Mouse (Mus musculus) kidney, postnatal 25 days (tissue): ENCODE data around the gene Col24a1.

ENCODE experiments used
- DNase-seq, 2 experiments: peaks; one replicate each; pipeline ENCODE4 v3.0.0; 2021; ENCODE audit warnings: mixed read lengths in 2 of 2

Gene Col24a1

DNA sequence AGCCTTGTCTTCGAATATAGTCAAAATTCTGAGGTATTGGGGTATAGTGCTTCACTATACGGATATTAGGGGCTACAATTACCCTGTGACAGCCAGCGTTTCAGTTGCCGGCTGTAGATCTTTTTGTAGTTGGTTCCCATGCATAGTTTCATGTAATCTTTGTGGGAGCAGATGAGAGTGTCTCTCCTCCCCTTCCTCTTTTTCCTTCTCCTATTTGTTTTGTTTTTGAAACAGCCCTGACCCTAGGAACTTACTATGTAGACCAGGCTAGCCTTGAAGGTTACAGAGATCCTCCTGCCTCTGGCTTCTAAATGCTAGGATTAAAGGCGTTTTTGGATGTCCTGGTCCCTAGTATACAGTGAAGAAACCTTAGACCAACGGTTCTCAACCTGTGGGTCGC is 283.1 kb downstream of the Col24a1 start:
- DNase-seq: no peak

DNA sequence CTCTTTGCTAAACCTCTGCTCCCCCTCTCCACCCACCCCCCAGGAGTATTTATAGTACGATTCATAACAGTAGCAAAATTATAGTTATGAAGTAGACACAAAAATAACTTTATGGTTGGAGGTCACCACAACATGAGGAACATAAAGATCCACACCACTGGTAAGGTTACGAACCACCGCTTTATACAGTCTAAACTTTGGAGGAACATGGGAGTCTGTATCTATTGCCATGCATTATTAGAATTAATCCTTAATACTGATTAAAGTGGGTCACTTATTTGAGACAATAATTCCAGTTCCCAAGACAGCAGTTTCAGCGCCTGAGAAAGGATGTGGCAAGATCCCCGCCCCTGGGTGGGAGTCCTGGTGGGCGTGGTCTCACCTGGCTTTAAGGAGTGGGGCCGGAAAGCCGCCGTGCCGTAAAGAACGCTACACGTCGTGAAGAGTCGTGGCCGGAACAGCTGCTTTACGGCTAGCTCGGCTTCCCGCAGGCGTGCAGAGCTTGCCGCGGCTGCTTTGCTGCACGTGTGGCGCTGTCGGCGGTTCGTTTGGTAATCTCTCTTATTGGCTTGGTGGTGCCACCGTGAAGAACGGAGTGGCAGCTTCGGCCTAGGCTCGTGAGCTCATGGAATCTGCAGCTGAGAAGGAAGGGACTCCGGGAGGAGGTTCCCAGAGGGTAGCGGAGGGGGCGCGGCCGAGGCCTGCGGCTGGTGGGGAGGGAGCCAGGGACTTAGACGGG is 283.6 kb downstream of the Col24a1 start, which contains the start of gene Znhit6:
Znhit6 (plus strand) TSS at position 463 of the 739 bp plus-strand sequence.
- peak; percentile 96 for DNase-seq

- no peak for DNase-seq
Measured at GRCm38 (mm10) chr3:145576482-145576822, 284.2 kb downstream of the Col24a1 start.

DNA sequence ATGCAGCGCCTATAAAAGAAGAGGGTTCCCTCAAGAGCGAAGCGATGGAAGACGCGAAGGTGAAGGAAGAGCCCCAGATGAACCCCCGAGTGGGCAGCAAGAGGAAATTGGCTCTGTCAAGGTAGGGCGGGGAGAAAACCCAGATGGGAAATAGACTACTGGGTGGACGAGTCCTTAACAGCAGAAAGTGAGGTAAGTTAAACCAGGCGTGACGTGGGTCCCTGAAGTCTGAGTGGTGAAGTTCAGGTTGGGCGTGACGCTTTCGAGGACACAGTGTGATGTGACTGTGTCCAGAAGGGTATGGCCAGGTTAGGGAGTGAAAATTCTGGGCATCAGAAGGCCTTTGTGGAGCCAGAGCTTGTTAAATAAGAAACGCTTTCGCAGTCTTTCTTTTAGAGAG is 284.6 kb downstream of the Col24a1 start:
- no peak for DNase-seq

GRCm38 (mm10) chr3:145583043-145583442 is 290.8 kb downstream of the Col24a1 start:
- peak in 1 of 2 experiments; percentile 49 for DNase-seq

DNA sequence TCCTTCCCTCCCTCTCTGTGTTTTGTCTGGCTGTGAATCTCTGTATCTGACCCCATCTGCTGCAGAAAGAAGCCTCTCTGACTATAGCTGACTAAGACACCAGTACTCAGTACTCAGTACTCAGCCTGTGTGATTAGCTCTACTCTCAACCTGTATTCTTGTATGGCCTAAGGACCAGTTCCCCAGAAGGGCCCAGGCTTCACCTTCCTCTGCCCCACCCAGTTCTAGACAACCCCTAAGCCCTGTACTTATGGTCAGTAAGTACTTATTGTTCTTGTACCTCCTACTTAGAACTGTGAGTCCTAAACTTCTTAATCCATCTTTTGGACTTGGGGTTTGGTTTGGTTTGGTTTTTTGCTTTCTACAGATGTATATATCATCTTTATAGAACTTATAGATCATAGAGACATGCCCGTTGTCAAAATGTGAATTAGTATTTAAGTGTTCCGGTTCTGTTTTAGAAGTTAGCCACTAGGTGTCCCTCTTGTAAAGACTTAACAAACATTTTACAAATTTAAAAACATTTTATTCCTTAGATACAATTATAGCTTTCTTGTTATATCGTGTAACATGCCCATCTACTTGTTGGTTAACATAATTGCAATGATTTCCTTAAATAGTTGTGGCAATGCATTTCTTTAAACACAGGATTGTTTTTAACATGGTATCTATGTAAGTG is 291.4 kb downstream of the Col24a1 start:
- no peak for DNase-seq

DNA sequence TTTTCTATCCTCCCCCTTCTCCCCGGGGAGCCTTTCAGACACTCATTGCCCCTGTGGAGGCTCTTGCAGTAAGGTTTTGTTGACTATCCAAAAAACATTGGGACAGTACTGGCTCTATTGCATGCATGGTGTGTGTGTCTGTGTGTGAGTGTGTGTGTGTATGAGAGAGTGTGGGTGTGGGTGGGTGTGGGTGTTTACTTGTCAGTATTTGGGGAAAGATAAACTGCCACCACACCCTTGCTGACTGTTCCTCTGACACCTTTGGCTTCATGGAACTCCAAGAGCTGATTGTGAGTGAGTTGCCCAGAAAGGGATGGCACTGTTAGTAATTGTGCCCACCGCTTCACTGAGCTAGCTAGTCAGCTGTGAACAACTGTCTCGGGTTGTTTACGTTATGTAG is 298.3 kb downstream of the Col24a1 start:
- no peak for DNase-seq

DNA sequence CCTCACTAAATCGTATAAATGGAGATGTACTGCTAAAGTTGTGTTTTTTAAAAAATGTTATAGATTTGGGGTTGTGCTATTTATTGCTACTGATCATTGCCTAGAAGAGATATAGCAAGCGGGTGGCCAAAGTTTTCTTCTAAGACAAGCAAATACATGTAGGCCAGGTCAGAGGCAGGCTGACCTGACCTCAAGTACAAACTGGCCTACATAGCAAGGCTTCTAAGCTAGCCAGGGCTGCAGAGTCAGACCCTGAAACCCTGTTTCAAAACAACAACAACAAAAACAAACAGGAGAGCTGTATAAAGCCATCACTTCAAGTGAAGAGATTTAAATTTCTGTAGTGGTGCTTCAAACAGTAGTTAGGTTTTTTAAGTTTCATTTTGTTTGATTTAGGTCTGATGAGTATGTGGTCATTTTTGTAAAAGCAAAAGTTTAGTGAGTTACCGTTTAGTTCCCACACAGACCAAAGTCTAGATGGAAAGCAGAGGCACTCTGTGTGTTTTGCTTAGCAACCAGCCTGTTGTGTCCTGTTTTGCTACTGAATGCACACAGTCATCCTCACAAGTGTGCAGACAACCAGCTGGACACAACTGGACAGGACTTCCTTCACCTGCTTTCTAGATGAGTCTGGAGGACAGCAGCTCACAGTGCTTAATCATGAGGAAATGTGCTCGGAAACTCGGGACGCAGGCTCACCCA is 299.7 kb downstream of the Col24a1 start:
- DNase-seq: no peak

- DNase-seq: no peak
Measured at GRCm38 (mm10) chr3:145595354-145595753, 303.1 kb downstream of the Col24a1 start.

- no peak for DNase-seq
Measured at GRCm38 (mm10) chr3:145599059-145599458, 306.8 kb downstream of the Col24a1 start.

DNA sequence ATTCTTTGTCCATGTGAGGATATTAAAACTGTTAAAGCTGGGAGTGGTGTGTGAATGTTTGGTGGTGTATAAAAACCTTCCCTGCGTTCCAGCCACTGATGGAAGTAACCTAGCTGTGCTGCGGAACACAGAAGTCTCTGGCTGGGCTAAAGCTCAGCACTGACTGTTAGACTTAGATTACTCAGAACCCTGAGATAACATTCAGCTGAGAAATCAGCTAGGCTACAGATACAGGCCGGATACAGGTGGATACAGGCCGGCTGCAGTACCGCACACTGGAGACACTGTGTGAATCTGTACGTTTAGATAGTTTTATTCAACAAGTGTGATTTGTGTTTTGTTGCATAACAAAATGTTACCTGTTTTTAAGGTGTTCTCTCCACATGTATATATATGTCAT is 308.5 kb downstream of the Col24a1 start:
- no peak for DNase-seq

DNA sequence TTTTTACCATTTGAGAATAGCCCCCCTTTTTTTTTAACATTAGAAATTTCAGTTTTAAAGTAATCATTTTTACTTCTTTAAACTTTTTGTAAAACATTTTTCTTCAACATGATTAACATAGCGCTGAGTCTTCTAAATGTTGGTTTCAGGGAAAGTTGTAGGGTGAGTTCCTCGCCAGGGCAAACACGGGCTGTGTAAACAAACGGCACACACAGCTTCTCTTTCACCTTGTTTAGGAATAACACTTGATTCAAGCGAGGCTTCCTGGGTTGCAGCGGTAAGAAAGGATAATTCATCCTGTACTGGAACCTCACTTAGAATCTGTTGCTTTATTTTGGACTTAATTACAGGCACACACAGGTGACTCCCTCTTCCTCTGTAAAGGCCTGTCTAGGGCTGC is 309.1 kb downstream of the Col24a1 start:
- no peak for DNase-seq
